Mouse (Mus musculus): Measurements from ENCODE around the gene Zfp13.
A peak's percentile ranks its signal among the peaks of the same experiment; 100 is the strongest.
"Not testable (repeated sequence)": the region's sequence is repeated elsewhere in the genome, so short reads cannot be mapped to it uniquely, and the experiment has no call there.

The Zfp13 gene

DNA sequence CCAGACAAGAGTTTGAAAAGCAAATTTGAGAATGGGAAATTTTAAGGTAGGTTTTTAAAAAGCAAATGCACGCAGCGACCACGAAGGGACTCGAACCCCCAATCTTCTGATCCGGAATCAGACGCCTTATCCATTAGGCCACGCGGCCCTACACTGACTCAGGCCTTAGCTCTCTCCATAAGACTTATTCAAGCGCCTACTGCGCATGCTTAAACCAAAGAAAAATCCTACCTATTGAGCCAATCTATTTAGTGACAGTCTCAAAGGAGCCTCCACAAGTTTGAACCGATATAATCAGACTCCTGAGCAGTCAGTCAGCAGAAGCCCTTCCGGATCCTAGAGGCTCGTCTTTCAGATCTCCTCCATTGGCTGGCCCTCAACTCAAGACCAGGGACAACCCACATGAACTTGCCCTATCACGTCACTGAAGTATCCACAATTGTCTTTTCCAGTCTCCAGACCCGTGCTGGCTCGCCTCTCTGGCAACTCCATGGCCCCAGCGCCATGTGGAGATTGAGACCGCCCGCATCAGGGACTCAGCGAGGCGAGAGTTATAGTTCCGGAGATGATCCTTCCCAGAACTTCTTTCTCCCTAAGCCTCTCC lies 49.0 kb downstream of the Zfp13 start:
- peak; percentile 96 for DNase-seq (ENCODE audit: low read depth, low spot score)

DNA sequence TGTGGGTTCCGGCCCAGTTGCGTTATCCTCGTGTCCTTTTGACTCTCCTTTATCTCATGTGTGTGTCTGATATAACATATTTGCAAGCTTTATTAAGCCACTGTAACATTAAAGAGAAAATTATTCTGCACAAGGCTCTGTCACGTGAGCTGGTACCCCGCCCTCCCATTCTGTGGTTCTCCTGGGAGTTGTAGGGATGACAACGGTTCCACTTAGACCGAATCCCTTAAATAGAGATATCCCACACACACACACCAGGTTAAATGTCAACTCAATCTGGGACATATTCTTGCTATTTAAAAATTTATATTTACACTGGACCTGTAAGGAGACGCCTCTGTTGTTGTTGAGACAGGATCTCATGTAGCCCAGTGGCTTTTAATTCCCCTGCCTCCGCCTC lies 49.8 kb downstream of the Zfp13 start:
- DNase-seq (ENCODE audit: low read depth, low spot score) = peak; percentile 72

DNA sequence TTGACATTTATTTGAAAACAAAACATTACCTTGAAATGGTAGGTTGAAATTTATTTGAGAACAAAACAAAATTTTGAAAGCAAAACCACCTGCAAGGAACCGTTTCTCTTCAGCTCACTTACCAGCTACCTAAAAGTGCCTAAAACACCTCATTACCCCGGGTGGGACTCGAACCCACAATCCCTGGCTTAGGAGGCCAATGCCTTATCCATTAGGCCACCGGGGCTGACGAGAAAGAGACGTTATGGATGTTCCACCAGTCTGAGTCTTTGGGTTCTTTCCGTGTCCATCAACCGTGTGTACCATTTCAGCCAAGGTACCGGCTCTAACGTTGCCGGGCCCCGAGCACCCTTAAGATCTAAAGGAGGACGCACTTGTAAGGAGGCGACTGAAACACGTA lies 50.7 kb downstream of the Zfp13 start:
- peak; percentile 95 for DNase-seq (ENCODE audit: low read depth, low spot score)

DNA sequence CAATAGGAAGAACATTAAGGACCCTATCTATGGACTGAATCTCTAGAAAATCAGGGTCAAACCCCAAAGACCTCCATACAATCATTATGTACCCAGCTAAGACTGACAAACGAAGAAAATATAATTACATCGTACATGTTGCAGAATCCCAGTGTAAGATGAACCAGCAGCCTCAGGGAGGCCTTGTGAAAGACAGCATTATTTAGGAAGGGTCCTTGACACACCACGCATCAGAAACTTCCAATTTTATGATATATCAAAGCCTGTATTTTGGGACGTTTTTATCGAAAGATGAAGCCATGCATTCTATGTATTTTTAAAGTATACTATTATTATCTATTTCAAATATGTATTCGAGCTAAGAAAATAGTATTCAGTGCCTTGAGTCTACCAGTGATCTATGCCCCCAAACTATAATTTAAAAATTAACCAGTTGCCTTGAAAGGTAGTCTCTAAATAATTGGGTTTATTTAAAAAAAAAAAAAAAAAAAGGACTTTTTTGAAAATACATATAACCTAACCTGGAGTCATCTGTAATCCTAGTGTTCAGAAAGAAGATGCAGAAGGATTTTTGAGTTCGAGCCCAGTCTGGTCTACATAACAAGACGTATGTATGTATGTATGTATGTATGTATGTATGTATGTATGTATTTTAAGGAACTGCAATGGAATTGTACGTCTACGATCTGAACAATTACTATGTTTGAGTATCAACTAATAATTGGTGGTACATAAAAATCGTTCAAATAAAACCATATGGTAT lies 51.4 kb downstream of the Zfp13 start:
- peak; percentile 1 for DNase-seq (ENCODE audit: low read depth, low spot score)

DNA sequence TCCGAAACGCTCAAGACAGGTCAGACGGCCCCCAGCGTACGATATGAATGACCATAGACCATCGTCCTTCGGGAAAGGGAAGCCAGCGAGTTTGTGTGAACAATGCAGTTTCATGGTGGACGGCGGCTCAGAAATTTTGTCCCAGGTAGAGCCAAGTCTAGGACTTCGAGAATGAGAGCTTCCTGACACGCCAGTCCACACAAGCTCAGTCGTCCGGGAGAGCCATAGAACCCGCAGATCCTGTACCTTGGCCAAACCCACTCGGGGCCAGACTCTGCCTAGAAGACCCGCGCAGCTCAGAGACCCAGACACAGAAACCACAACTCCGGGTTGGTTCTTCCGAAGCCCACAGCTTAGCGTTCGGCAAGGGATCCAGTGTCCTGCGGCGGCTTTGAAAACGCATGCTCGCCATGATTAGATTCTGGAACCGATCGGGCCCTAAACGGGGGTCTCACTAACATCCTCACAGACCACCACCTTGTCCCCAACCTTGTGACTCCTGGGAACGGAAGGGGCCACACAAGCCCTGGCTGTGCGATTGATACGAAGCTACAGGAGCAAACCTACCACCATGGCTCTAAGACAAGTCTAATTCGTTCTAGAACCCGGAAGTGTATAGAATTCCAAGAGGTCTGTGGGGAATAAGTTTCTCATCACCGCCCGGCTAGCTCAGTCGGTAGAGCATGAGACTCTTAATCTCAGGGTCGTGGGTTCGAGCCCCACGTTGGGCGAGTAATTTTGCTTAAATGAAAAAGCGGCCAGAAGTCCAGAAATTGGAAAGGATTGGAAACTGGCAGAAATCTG lies 52.4 kb downstream of the Zfp13 start:
- DNase-seq (ENCODE audit: low read depth, low spot score) = peak; percentile 92

DNA sequence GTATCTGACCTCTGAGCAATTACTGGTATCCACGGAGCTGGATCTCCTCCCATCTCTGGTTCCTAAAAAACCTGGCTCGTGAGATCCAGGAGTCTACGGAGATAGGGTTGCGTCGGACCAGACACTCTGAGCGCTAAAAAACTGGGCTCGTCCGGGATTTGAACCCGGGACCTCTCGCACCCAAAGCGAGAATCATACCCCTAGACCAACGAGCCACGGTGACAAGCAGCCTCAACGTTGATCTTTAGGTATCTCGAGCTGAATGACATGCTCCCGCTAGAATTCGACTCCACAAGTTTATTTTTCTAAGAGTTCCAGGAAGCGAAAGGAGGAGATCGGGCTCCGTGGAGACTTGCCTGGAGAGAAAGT lies 53.0 kb downstream of the Zfp13 start:
- DNase-seq (ENCODE audit: low read depth, low spot score) = peak; percentile 86

DNA sequence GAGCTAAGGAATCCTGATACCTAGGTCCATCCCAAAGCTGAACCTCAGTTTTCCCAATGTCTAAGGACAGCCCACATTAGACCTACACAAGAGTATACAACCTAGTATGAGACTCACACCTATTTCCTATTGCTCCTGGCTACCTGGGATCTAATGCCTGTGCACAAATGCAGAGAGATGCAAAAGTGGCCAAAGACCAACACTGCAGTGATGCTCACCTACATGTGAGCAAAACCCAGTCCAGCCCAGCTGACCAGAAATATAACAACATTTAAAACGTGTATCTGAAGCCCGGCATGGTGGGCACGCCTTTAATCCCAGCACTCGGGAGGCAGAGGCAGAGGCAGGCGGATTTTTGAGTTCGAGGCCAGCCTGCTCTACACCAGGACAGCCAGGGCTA lies 53.4 kb downstream of the Zfp13 start:
- peak; percentile 0 for DNase-seq (ENCODE audit: low read depth, low spot score)

DNA sequence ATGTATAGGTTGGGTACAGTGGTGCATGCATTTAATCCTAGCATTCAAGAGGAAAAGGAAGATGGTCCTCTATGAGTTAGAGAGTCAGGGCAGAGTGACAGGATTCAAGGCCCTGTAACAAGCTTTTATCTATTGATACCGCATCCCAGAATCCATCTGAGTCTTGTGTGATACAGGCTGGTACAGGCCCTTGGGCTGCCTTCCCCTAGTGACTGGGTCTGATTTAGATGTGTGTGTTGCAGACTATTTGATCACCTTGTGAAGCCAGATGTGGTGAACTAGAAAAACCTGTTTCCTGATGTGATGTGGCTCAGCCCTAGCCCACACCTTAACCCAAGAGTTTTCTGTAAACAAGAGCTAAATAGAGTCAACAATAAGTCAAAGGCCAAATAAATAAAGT lies 54.5 kb downstream of the Zfp13 start:
- DNase-seq (ENCODE audit: low read depth, low spot score) = peak; percentile 0

DNA sequence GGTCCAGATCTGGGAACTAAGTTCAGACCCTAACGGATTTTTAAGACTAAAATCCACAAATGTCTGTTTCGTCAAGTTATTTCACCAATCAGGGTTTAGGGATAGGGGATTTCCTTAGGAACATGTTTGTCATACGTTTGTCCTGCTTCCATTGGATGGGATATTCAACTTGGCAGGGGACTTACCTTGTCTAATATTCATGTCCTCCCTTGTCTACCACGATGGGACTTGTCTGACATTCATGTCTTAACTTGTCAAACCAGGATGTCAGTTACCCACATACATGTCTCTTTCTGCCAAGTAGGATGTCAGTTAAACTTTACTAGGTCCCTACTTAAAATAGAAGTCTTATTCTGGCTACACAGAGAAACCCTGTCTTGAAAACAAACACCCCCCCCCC lies 55.3 kb downstream of the Zfp13 start:
- DNase-seq (ENCODE audit: low read depth, low spot score) = no peak

DNA sequence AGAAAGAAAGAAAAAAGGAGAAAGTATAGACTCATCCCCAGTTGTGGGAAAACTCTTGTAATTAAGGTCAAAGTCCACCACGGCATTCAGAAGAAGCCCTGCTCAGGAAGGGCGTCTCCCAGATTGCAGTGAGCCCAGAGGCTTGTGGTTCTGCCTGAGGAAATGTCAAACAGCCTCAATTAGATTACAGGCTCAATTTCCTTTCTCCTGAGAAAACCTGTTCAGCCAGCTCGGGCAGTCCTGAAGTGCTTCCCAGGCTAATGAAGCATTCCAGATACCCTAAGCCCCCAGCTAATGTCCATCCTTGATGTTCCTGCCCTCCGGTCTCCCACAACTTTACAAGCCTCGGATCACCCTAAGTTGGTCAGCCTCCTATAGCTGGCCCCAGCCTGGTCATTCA lies 56.0 kb downstream of the Zfp13 start:
- peak; percentile 0 for DNase-seq (ENCODE audit: low read depth, low spot score)

DNA sequence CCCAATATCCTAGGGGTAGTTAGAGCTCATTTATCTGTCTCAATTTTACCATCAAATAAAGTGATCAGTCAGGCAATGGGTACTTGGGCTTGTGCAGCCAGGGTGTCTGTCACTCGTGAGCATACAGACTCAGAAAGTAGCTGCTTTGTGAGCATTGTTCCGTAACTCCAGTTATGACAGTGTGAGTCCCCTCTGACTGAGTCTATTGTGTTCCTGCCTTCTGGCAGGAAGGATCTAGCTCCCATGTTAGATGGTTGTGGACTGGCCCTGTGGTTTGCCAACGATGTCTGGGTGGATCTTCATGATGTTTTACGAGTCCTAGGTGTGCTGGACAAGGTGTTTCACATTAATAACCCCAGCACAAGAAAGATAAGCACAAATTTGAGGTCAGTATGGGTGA lies 56.5 kb downstream of the Zfp13 start:
- peak; percentile 74 for DNase-seq (ENCODE audit: low read depth, low spot score)

DNA sequence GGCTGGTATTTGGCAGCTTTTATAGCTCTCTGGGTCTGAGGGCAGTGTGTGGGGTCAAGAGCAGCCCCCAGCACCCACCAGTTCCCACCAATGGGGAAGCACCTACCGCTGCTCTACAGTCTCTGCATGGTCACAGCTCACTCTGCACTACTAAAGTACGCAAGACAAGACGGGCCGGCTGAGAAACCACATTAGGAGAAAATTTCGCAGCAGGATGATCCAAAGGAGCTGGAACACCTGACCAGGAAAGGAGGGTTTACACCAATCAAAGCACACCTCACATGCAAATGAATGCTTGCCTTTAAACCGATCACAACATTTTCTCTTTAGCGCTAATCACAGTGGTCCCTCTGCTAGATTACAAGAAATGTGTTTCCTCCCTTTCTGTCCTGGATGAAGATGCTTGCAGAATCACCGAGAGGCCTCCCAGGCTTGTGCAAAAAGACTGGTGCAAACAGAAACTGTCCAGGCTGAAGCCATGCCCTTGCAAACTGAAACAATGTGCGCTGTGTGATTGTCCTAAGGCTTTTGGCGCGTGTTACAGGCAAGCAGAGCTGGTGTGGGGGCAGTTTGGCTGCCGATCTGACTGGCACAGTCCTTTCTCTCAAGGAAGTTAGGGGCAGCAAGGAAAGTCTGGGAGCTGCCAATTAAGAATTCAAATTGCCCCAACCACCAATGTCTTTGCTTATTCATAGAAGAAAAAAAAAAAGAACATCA lies 57.1 kb downstream of the Zfp13 start:
- DNase-seq (ENCODE audit: low read depth, low spot score) = peak; percentile 75

DNA sequence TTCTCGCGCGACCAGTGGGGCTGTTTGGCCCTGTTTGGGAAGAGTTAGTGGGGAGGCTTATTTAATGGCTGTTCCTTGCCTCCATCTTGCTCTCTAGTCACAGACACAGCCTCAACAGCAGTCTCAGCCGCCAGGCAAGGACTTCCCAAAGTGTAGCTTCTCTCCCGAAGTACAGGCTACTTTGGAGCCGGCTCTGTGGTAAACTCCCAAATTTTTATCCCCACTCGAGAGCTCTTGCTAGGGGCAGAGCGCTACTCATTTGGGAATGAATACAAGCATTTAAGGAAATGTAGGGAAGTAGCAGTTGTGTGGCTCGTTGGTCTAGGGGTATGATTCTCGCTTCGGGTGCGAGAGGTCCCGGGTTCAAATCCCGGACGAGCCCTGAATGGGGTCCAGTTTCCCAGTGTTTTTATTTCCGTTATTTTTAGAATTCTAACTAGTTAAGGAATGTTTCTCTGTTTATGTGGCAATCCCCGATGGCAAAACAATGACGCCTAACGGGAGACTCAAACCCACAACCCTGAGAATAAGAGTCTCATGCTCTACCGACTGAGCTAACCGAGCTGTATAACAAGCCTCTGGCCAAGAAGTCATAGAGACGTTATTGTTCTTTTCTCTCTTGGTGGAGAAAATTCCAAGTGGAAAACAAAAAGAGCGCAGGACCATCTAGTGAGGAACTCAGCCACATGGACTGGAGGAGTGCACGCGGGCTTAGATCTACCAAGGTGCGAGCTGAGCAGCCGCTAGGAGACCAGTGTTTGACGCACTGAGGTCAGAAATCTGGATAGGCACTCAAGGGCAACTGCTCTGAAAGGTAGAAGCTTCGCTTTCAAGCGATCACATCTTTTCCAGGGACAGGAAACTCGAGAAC lies 58.4 kb downstream of the Zfp13 start:
- DNase-seq (ENCODE audit: low read depth, low spot score) = peak; percentile 19

DNA sequence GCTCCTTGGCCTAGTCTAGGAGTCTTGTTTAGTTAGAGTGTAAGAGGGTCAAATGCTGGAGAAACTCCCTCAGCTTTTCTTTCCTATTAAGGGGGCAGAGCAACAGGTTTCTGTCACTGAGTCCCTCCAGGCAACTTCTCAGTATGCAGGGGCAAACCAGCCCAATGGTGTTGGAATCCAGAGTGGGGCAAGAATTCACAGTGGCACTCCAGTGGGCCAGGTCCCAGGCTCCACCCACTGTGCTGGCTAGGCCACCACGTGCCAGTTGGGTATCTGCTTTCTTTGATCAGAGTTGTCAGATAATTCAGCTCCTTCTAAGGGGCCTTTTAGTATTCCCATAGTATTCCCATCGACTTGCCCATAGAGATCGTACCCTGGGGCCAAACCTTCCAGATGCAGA lies 59.2 kb downstream of the Zfp13 start:
- DNase-seq (ENCODE audit: low read depth, low spot score) = no peak

DNA sequence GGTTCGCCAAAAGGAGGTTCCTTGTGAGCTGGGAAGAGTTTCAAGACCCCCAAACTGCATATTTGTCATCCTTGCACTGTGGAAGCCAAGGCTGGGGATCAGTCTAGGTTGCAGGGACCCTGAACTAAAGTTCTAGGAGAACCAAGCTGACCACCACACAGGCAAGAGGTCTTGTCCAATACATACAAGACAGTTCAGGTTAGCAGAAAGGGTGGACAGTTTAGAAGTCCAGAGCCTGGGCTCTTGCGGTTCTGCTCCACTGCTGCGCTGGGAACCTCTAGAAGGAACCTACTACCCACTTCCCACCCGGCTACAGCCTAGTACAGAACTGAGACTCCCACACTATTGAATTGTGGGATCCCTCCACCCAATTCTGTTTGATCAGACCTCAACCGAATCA lies 59.7 kb downstream of the Zfp13 start:
- DNase-seq (ENCODE audit: low read depth, low spot score) = no peak

DNA sequence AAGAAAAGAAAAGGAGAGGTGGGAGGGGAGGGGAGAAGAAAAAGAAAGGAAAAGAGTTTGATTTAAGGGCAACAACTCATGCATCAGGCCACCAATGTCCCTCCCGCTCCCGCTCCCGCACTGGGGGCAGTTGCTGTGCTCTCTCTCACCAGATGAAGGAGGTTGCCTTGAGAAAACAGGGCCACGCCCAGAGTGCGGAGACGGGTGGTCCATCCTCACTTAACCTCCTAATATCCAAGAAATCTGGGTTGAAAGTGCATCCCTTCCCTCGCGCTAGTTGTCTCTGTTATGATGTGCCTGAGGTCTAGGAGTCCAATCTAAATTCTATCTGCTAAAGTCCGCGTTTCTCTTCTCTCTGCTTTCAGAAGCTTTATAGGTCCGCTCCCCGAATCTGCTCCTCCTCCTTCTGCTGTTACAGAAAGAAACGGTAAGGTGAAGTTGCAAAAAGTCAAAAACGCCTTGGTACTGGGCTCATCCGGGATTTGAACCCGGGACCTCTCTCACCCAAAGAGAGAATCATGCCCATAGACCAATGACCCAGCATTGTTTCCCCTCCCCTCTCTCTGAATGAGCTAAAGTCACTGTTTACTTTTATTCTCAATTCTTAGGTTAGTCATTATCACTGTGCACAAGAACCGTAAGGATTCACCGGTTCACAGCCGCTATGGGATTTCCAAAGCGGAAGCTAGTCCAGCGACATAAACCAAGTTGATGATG lies 60.8 kb downstream of the Zfp13 start:
- no peak for DNase-seq (ENCODE audit: low read depth, low spot score)

DNA sequence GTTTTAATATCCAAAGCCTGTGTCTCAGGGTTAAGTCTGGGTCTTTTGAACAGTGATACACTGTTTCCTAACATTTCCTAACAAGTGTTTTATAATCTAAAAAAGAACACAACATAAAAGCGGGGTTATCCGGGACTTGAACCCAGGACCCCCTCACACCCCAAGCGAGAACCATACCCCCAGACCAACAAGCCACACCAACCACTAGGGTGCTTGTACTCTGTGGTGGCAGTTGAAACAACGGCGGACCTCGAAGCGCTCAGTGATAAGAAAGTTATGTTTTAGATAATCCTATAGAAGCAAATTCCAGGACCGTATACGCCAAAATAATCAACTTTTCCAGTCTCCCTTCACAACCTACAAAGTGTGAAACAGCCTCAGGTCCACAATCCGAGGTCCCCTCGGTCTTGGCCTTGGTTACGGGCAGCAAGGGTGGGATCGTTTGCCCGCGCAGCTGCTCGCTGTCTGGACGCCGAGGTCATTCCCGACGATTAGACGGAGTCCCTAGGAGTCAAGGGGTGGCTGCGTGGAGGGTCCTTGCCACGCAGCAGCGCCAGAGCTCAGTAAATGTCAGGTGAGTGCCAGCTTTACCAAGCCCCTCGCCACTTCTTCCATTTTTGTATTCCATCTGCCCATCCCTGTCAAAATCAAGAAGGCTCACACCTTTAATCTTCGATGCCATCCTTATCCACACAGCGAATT lies 61.6 kb downstream of the Zfp13 start:
- DNase-seq (ENCODE audit: low read depth, low spot score) = no peak

DNA sequence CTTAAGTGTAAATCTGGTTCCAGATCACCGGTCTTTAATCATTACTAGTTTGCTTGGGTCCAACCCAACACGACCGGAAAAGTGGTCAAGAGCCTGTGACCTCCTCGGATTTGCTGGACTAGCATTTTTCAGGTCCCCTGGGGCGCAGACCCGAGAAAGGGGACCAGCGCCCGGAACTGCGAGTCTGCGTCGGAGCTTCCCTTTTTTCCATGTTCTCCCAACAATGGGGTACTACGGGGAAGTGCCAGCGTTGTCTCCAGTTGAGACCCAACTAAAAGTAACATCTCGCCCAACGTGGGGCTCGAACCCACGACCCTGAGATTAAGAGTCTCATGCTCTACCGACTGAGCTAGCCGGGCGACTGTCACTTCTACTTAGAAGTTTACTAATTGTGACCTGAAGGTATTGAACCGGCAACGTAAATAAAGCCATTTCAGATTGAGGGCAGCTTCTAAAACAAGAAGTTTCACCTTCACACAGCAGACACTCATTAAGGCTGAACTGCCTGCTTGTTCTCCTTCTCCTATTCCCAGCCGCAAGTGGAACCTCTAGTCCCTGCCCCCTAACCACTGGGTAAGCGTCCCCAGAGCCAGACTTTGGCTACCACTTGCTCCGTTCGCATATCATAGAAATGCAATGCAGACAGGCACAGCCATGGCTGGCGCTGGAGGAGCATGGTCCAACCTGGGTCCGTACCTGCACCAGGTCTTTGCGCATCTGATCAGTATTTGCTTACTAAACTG lies 64.1 kb downstream of the Zfp13 start:
- DNase-seq (ENCODE audit: low read depth, low spot score) = not testable (repeated sequence)

Data from brain, adult 2 months (tissue).